20 mouse cellular contexts compared by ENCODE assay signal in the genomic region with DNA sequence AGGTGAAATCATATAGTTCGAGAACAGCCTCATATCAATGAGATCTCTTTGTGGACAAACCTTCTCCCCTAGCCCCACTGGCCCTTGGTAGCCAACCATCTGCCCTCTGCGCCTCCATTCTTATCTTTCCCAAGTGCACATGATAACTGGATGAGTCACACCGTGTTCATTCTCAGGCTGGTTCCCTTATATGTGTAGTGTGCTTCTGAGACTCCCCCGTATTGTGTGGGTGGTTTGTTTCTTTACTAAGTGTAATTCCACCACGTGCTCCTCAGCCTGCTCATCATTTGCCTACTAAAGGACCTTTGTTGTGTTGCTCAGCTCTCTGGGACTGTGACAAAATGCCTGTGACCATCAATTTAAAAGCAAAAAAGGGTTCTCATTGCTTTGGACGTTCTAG. TPM values are rescaled to one million over a fixed set of nuclear protein-coding genes. Genes with fewer than 3 reads are reported as not detected.
"Had no signal": no experiment of that assay in that cellular context is flagged by ENCODE, and none has a peak within 500 bp of the region (broad histone marks: within the 10 kb centered on the region; RNA-seq: fewer than 3 reads in every experiment).

No protein-coding gene starts in this region.

- H3K27me3 ChIP-seq: liver, embryonic 15.5 days; stomach, embryonic 15.5 days had no signal

- H3K4me2 ChIP-seq: liver, embryonic 15.5 days; lung, embryonic 15.5 days; midbrain, embryonic 13.5 days; midbrain, embryonic 15.5 days; neural tube, embryonic 13.5 days; neural tube, embryonic 15.5 days; stomach, embryonic 15.5 days had no signal

- H3K9me3 ChIP-seq: liver, embryonic 15.5 days; lung, embryonic 15.5 days; midbrain, embryonic 15.5 days; neural tube, embryonic 13.5 days; neural tube, embryonic 15.5 days; stomach, embryonic 15.5 days had no signal

- H3K4me1 ChIP-seq: liver, embryonic 15.5 days; megakaryocyte, embryonic 14.5 days had no signal

- DNase-seq: liver, postnatal 0 days; lung, adult 2 months; lung, postnatal 14 days; lung, postnatal 36 days; right cerebral cortex, postnatal 14 days; thymus, postnatal 14 days; thymus, postnatal 36 days had no signal

- H3K4me3 ChIP-seq: liver, embryonic 15.5 days; lung, embryonic 15.5 days; megakaryocyte, embryonic 14.5 days; midbrain, embryonic 13.5 days; midbrain, embryonic 15.5 days; myocyte; neural tube, embryonic 13.5 days; neural tube, embryonic 15.5 days; stomach, embryonic 15.5 days had no signal

- H3K27ac ChIP-seq: liver, embryonic 15.5 days; lung, embryonic 15.5 days; macrophage; midbrain, embryonic 13.5 days; midbrain, embryonic 15.5 days; neural tube, embryonic 13.5 days; neural tube, embryonic 15.5 days; stomach, embryonic 15.5 days; stomach, postnatal 0 days had no signal

- H3K9ac ChIP-seq: liver, embryonic 15.5 days; liver, postnatal 0 days; lung, embryonic 15.5 days; midbrain, embryonic 13.5 days; midbrain, embryonic 15.5 days; neural tube, embryonic 13.5 days; neural tube, embryonic 15.5 days; stomach, embryonic 15.5 days had no signal

- ATAC-seq: liver, postnatal 0 days; lung, postnatal 0 days; midbrain, embryonic 13.5 days; midbrain, embryonic 15.5 days had no signal

- H3K36me3 ChIP-seq: liver, embryonic 15.5 days; lung, embryonic 15.5 days; midbrain, embryonic 13.5 days; midbrain, embryonic 15.5 days; neural tube, embryonic 13.5 days; neural tube, embryonic 15.5 days; stomach, embryonic 15.5 days had no signal

RNA-seq across cellular contexts. Expression of gene Alx4, which starts 18.9 kb away (rescaled TPM):
- total RNA-seq: megakaryocyte progenitor cell, adult 5-6 weeks had no signal
- polyA plus RNA-seq: liver, postnatal 0 days; lung, postnatal 0 days; macrophage; myocyte had no signal
